In genomic region chr7:24636264-24636663, GRCm38 (mm10) we compare ENCODE assay signal across 10 mouse cellular contexts. TPM values are rescaled to one million over a fixed set of nuclear protein-coding genes. Genes with fewer than 3 reads are reported as not detected.
A peak's percentile ranks its signal among the peaks of the same experiment; 100 is the strongest.
DNase-seq lines count a peak whose midpoint lies in the region; ATAC-seq lines count a peak whose summit lies in the region.
"Had no signal": no experiment of that assay in that cellular context is flagged by ENCODE, and none has a peak within 500 bp of the region (broad histone marks: within the 10 kb centered on the region; RNA-seq: fewer than 3 reads in every experiment).

TSS of gene Lypd3 (plus strand) at chr7:24636550.

- ATAC-seq in kidney, embryonic 15.5 days (replicated peaks; ENCODE audit: low FRiP score), result no peak
- ATAC-seq in embryonic facial prominence, embryonic 12.5 days (ENCODE audit: insufficient number of reproducible peaks, insufficient read depth, low FRiP score, low TSS enrichment), result no peak
- ATAC-seq in intestine, embryonic 14.5 days (replicated peaks; ENCODE audit: low FRiP score, low TSS enrichment, low read depth), result no peak
- ATAC-seq in midbrain, embryonic 16.5 days, result no peak

- no peak within 1 kb of the TSS for H3K27ac ChIP-seq in kidney, embryonic 15.5 days
- no peak within 1 kb of the TSS for H3K27ac ChIP-seq in embryonic facial prominence, embryonic 12.5 days
- no peak within 1 kb of the TSS for H3K27ac ChIP-seq in intestine, embryonic 14.5 days (ENCODE audit: low read depth)
- no peak within 1 kb of the TSS for H3K27ac ChIP-seq in midbrain, embryonic 16.5 days (ENCODE audit: low read length)

- peak within 1 kb of the TSS; percentile 73 for H3K4me2 ChIP-seq in kidney, embryonic 15.5 days
- H3K4me2 ChIP-seq in embryonic facial prominence, embryonic 12.5 days (replicated peaks), result peak within 1 kb of the TSS; percentile 69
- peak within 1 kb of the TSS; percentile 80; the same call in 1 of the 2 replicates for H3K4me2 ChIP-seq in intestine, embryonic 14.5 days (ENCODE audit: low read length)
- peak within 1 kb of the TSS; percentile 36 for H3K4me2 ChIP-seq in midbrain, embryonic 16.5 days (ENCODE audit: low read length)

- no peak within 1 kb of the TSS for H3K9ac ChIP-seq in kidney, embryonic 15.5 days
- H3K9ac ChIP-seq in embryonic facial prominence, embryonic 12.5 days, result peak within 1 kb of the TSS; percentile 29
- H3K9ac ChIP-seq in intestine, embryonic 14.5 days (ENCODE audit: low read length), result no peak within 1 kb of the TSS
- no peak within 1 kb of the TSS for H3K9ac ChIP-seq in midbrain, embryonic 16.5 days (ENCODE audit: low read depth, low read length)

- peaks cover 58% of the 10 kb centered on the region for H3K27me3 ChIP-seq in kidney, embryonic 15.5 days
- peaks cover 53% of the 10 kb centered on the region for H3K27me3 ChIP-seq in embryonic facial prominence, embryonic 12.5 days
- H3K27me3 ChIP-seq in intestine, embryonic 14.5 days (replicated peaks; ENCODE audit: control insufficient read depth, insufficient read depth, low read length), result peaks cover 56% of the 10 kb centered on the region
- H3K27me3 ChIP-seq in midbrain, embryonic 16.5 days (ENCODE audit: control insufficient read depth, insufficient read depth, low read depth, low read length), result peaks cover 37% of the 10 kb centered on the region

- WGBS in kidney, embryonic 15.5 days, result 13% methylated on average over 15 of the region's 15 CpGs
- 16% methylated on average over 15 of the region's 15 CpGs for WGBS in embryonic facial prominence, embryonic 12.5 days
- 22% methylated on average over 15 of the region's 15 CpGs for WGBS in intestine, embryonic 14.5 days
- 20% methylated on average over 15 of the region's 15 CpGs for WGBS in midbrain, embryonic 16.5 days

- no peaks in the 10 kb centered on the region for H3K36me3 ChIP-seq in kidney, embryonic 15.5 days
- no peaks in the 10 kb centered on the region for H3K36me3 ChIP-seq in embryonic facial prominence, embryonic 12.5 days
- H3K36me3 ChIP-seq in intestine, embryonic 14.5 days (ENCODE audit: control insufficient read depth, insufficient read depth, low read length), result no peaks in the 10 kb centered on the region
- H3K36me3 ChIP-seq in midbrain, embryonic 16.5 days (ENCODE audit: control insufficient read depth, insufficient read depth, low read length), result no peaks in the 10 kb centered on the region

- H3K4me3 ChIP-seq in kidney, embryonic 15.5 days (replicated peaks), result peak within 1 kb of the TSS; percentile 48
- peak within 1 kb of the TSS; percentile 42 for H3K4me3 ChIP-seq in embryonic facial prominence, embryonic 12.5 days
- 0 out of 2 replicates have a peak within 1 kb of the TSS, but pooled peaks have one; percentile 41 for H3K4me3 ChIP-seq in intestine, embryonic 14.5 days (ENCODE audit: low read depth, low read length)
- peak within 1 kb of the TSS; percentile 8; the same call in 1 of the 2 replicates for H3K4me3 ChIP-seq in midbrain, embryonic 16.5 days (ENCODE audit: low read depth, low read length)

- no peaks in the 10 kb centered on the region for H3K9me3 ChIP-seq in kidney, embryonic 15.5 days (replicated peaks)
- no peaks in the 10 kb centered on the region for H3K9me3 ChIP-seq in embryonic facial prominence, embryonic 12.5 days
- peaks cover 6% of the 10 kb centered on the region; the same call in 1 of the 2 replicates for H3K9me3 ChIP-seq in intestine, embryonic 14.5 days (ENCODE audit: control insufficient read depth, low read length)
- no peaks in the 10 kb centered on the region for H3K9me3 ChIP-seq in midbrain, embryonic 16.5 days (replicated peaks; ENCODE audit: control insufficient read depth, low read length, poor library complexity, severe bottlenecking)

- DNase-seq in kidney, adult 9 months, result no peak
- no peak for DNase-seq in intestine, embryonic 14.5 days (ENCODE audit: low spot score)
- no peak for DNase-seq in frontal cortex, postnatal 36 days (ENCODE audit: low spot score in 2 of 2)
- DNase-seq in layer of hippocampus, adult 18-20 months (ENCODE audit: low spot score in 2 of 2), result no peak
- DNase-seq in layer of hippocampus, adult 11-12 months (ENCODE audit: low spot score), result no peak
- DNase-seq: gastrocnemius, postnatal 25 days; kidney, adult 18-20 months had no signal

- H3K4me1 ChIP-seq in kidney, embryonic 15.5 days, result peaks cover 31% of the 10 kb centered on the region
- peaks cover 17% of the 10 kb centered on the region for H3K4me1 ChIP-seq in embryonic facial prominence, embryonic 12.5 days
- H3K4me1 ChIP-seq in intestine, embryonic 14.5 days (replicated peaks; ENCODE audit: control insufficient read depth, insufficient read depth, low read length), result 0 out of 2 replicates have a peak, but pooled peaks cover 3% of the 10 kb centered on the region
- H3K4me1 ChIP-seq in midbrain, embryonic 16.5 days (ENCODE audit: control insufficient read depth, insufficient read depth, low read length), result peaks cover 13% of the 10 kb centered on the region

RNA-seq across cellular contexts. Expression of gene Lypd3, which starts in this region (rescaled TPM):
- polyA plus RNA-seq in kidney, embryonic 15.5 days (2015; fragmentation: Nextera tagmentation; extraction: Ambion mirVana), result 1.0 and 1.2 TPM in 2 replicates
- 2.8 and 3.5 TPM in 2 replicates for polyA plus RNA-seq in embryonic facial prominence, embryonic 12.5 days (2016; fragmentation: Nextera tagmentation; extraction: Ambion mirVana)
- polyA plus RNA-seq in intestine, embryonic 14.5 days (2014; fragmentation: Nextera tagmentation; extraction: Ambion mirVana), result 0.50 and 0.77 TPM in 2 replicates
- polyA plus RNA-seq in midbrain, embryonic 16.5 days (2015; fragmentation: Nextera tagmentation; extraction: Ambion mirVana), result 0.36 and 0.45 TPM in 2 replicates
- 1 to 10 TPM in 1 of 2 experiments, under 1 TPM in 1; 0.57 to 1.3 TPM for total RNA-seq in layer of hippocampus, adult 18-20 months (2021)
- total RNA-seq: gastrocnemius, postnatal 25 days had no signal
